Mouse (Mus musculus) kidney, adult 2 months (tissue): ENCODE data around the gene Sh3glb1.

Experiments used
- CTCF ChIP-seq: fragments of 200-500 bp; conservative IDR thresholded peaks from 2 replicates; pipeline ENCODE4 v1.5.1; 2011; ENCODE audit warnings: low read depth, mild to moderate bottlenecking, control low read depth, low read length, moderate library complexity, mixed read lengths; ENCODE audit not compliant: insufficient read depth, insufficient read length
- POLR2A ChIP-seq: fragments of 200-500 bp; IDR thresholded peaks from one replicate; pipeline ENCODE4 v1.6.1; 2011; ENCODE audit warnings: low read depth, low read length, control low read depth

- TF ChIP-seq POLR2A: no peak
- TF ChIP-seq CTCF: no peak
Measured at GRCm38 (mm10) chr3:144672016-144672415, 48.1 kb downstream of the Sh3glb1 start.
